Comparison of ENCODE assay signal across 25 mouse cellular contexts in genomic region chr6:98848835-98849234, GRCm38 (mm10).
DNase-seq lines count a peak whose midpoint lies in the region; ATAC-seq and TF ChIP-seq lines count a peak whose summit lies in the region.
"Had no signal": no experiment of that assay in that cellular context is flagged by ENCODE, and none has a peak within 500 bp of the region (broad histone marks: within the 10 kb centered on the region; RNA-seq: fewer than 3 reads in every experiment).

No protein-coding gene starts in this region.

- DNase-seq in frontal cortex, postnatal 25 days (ENCODE audit: low spot score in 2 of 2): no peak
- no peak for DNase-seq in cerebellum, postnatal 25 days
- DNase-seq in gastrocnemius, adult 18-20 months (ENCODE audit: low spot score): no peak
- DNase-seq: adrenal gland, adult 8-10 months; adrenal gland, postnatal 14 days; adrenal gland, postnatal 36 days; B cell, adult 2 months; cerebellum, adult 11-12 months; cerebellum, adult 2 months; cerebellum, adult 9-10 months; cerebellum, postnatal 10 days; cerebellum, postnatal 36 days; forebrain, postnatal 0 days had no signal

- ATAC-seq in intestine, embryonic 15.5 days: peak; percentile 91
- ATAC-seq in intestine, postnatal 0 days: peak; percentile 98
- ATAC-seq: activated CD4-positive, CD25-positive, alpha-beta regulatory T cell, adult 4 months; CD4-positive, CD25-positive, alpha-beta regulatory T cell, adult 4 months; forebrain, embryonic 13.5 days; forebrain, embryonic 15.5 days; forebrain, postnatal 0 days; Patski had no signal

- no peaks in the 10 kb centered on the region for H3K9me3 ChIP-seq in intestine, embryonic 15.5 days
- H3K9me3 ChIP-seq in intestine, postnatal 0 days (ENCODE audit: control insufficient read depth): no peaks in the 10 kb centered on the region
- H3K9me3 ChIP-seq: embryonic facial prominence, embryonic 10.5 days; embryonic facial prominence, embryonic 12.5 days; forebrain, embryonic 13.5 days; forebrain, embryonic 15.5 days; G1E had no signal

- no peak for TF ChIP-seq CTCF in intestine, postnatal 0 days (IDR thresholded peaks at IDR 0.05; ENCODE audit: low read depth)
- TF ChIP-seq CTCF in small intestine, adult 2 months (IDR thresholded peaks at IDR 0.05; ENCODE audit: extremely low read depth, insufficient read length, insufficient replicate concordance, low read depth, low read length): no peak

- H3K36me3 ChIP-seq in intestine, embryonic 15.5 days: no peaks in the 10 kb centered on the region
- no peaks in the 10 kb centered on the region for H3K36me3 ChIP-seq in intestine, postnatal 0 days (ENCODE audit: control insufficient read depth, insufficient read depth)
- H3K36me3 ChIP-seq in small intestine, adult 2 months (ENCODE audit: control insufficient read depth, insufficient read depth, low read length): no peaks in the 10 kb centered on the region
- H3K36me3 ChIP-seq: embryonic facial prominence, embryonic 10.5 days; embryonic facial prominence, embryonic 12.5 days; forebrain, embryonic 15.5 days; G1E had no signal

- H3K4me2 ChIP-seq in intestine, embryonic 15.5 days (replicated peaks): no peak overlapping the region
- peak overlapping the region; percentile 30 for H3K4me2 ChIP-seq in intestine, postnatal 0 days (replicated peaks; ENCODE audit: low read depth)
- H3K4me2 ChIP-seq: embryonic facial prominence, embryonic 12.5 days; forebrain, embryonic 13.5 days; forebrain, embryonic 15.5 days had no signal

- peak overlapping the region; percentile 27; the same call in 1 of the 2 replicates for H3K27ac ChIP-seq in intestine, embryonic 15.5 days
- no peak overlapping the region; the same call in 1 of the 2 replicates for H3K27ac ChIP-seq in intestine, postnatal 0 days (ENCODE audit: low read depth, low read length)
- H3K27ac ChIP-seq in small intestine, adult 2 months (ENCODE audit: insufficient read depth, low read depth, low read length): peak overlapping the region; percentile 56
- H3K27ac ChIP-seq: embryonic facial prominence, embryonic 10.5 days; embryonic facial prominence, embryonic 12.5 days; forebrain, embryonic 13.5 days; forebrain, embryonic 15.5 days had no signal

- no peak overlapping the region for H3K4me3 ChIP-seq in intestine, embryonic 15.5 days (replicated peaks)
- H3K4me3 ChIP-seq in intestine, postnatal 0 days (ENCODE audit: low read depth, low read length): no peak overlapping the region
- no peak overlapping the region for H3K4me3 ChIP-seq in small intestine, adult 2 months (ENCODE audit: low read depth, low read length)
- H3K4me3 ChIP-seq: embryonic facial prominence, embryonic 10.5 days; embryonic facial prominence, embryonic 12.5 days; forebrain, embryonic 13.5 days; forebrain, embryonic 15.5 days had no signal

- no peak for TF ChIP-seq POLR2A in small intestine, adult 2 months (IDR thresholded peaks at IDR 0.05; ENCODE audit: low read depth, low read length)

- WGBS in intestine, embryonic 15.5 days: 70% methylated on average over 1 of the region's 1 CpGs
- 47% methylated on average over 1 of the region's 1 CpGs for WGBS in intestine, postnatal 0 days
- WGBS in small intestine, adult 2 months: 43% methylated on average over 1 of the region's 1 CpGs

- no peak overlapping the region for H3K9ac ChIP-seq in intestine, embryonic 15.5 days
- no peak overlapping the region for H3K9ac ChIP-seq in intestine, postnatal 0 days (ENCODE audit: low read depth, low read length)
- H3K9ac ChIP-seq: embryonic facial prominence, embryonic 12.5 days; forebrain, embryonic 13.5 days; forebrain, embryonic 15.5 days; forebrain, postnatal 0 days had no signal

- no peaks in the 10 kb centered on the region for H3K27me3 ChIP-seq in intestine, embryonic 15.5 days (replicated peaks)
- H3K27me3 ChIP-seq in intestine, postnatal 0 days (replicated peaks; ENCODE audit: control insufficient read depth, insufficient read depth, low read length): no peaks in the 10 kb centered on the region
- H3K27me3 ChIP-seq in small intestine, adult 2 months (ENCODE audit: control insufficient read depth, insufficient read depth, low read length): no peaks in the 10 kb centered on the region
- H3K27me3 ChIP-seq: CH12.LX; embryonic facial prominence, embryonic 12.5 days; forebrain, embryonic 13.5 days; forebrain, embryonic 15.5 days; Patski had no signal

- H3K4me1 ChIP-seq in intestine, embryonic 15.5 days (replicated peaks): peaks cover 3% of the 10 kb centered on the region; the same call in 1 of the 2 replicates
- H3K4me1 ChIP-seq in intestine, postnatal 0 days (replicated peaks; ENCODE audit: control insufficient read depth, insufficient read depth, low read length): no peaks in the 10 kb centered on the region
- H3K4me1 ChIP-seq in small intestine, adult 2 months (ENCODE audit: control insufficient read depth, insufficient read depth, insufficient read length, low read length): peaks cover 10% of the 10 kb centered on the region; the same call in 1 of the 2 replicates
- H3K4me1 ChIP-seq: forebrain, embryonic 13.5 days; forebrain, embryonic 15.5 days had no signal
